Mouse (Mus musculus) lung, postnatal 10 days (tissue): ENCODE data around the gene Gm10300.
A peak's percentile ranks its signal among the peaks of the same experiment; 100 is the strongest.

Experiments used
- DNase-seq: peaks from one replicate; pipeline ENCODE4 v3.0.0; 2021

Gene Gm10300

GRCm38 (mm10) chr4:132051321-132052275 is 22.9 kb upstream of the Gm10300 start:
- DNase-seq: no peak

- DNase-seq: no peak
Observed at GRCm38 (mm10) chr4:132057311-132057710, 17.2 kb upstream of the Gm10300 start.

- DNase-seq: no peak
Observed at GRCm38 (mm10) chr4:132059541-132059940, 15.0 kb upstream of the Gm10300 start.

- DNase-seq: no peak
Observed at GRCm38 (mm10) chr4:132060040-132060832, 14.3 kb upstream of the Gm10300 start.

- no peak for DNase-seq
Observed at GRCm38 (mm10) chr4:132062289-132062688, 12.2 kb upstream of the Gm10300 start.

GRCm38 (mm10) chr4:132062934-132063884 is 11.3 kb upstream of the Gm10300 start:
- no peak for DNase-seq

GRCm38 (mm10) chr4:132064550-132064949 is 9.9 kb upstream of the Gm10300 start:
- no peak for DNase-seq

DNA sequence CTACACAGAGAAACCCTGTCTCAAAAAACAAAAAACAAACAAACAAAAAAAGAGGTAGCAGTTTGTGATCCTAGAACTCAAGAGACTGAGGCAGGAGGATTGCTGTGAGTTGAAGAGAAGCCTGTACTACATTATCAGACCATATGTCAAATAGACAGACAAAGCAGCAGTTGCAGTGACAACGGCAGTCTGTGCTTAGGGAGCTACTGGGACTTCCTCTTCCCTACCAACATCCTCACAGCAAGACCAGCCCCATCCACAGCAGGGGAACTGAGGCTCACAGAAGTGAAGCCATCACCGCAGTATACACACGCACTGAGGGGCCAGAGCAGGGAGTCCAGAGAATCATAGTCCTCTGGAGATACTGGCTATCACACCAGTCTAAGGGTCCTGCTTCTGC is 8.9 kb upstream of the Gm10300 start:
- DNase-seq: no peak

DNA sequence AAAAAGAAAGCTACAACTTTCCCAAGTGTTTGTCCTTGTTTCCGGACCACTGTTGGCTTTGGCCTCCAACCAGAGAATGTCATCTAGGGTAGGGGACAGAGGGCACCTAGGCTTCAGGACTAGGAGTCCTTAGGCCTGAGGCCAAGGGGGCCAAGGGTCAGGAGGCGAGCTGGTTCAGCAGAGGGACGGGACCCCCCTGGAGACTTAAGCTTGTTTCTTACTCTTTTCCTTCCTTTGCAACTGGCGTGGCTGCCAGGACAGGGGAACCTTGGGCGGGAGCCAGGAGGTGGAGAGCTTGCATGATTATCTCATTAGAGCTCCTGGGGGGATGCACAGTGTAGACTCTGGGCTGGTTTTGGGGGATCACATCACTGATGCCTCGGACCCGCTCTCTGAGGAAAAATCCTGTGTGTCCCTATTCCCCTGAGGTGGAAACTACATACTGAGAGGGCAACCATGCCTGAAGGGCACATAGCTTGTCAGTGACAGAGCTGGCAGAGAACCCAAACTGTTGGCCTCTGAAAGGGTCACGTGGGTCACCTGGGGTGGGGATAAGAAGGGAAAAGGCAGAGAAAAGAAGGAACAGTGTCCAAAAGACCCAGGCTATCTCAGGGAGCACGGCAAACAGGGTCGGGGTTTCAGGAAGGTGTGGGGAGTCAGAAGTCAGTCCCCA is 8.3 kb upstream of the Gm10300 start:
- peak; percentile 43 for DNase-seq

DNA sequence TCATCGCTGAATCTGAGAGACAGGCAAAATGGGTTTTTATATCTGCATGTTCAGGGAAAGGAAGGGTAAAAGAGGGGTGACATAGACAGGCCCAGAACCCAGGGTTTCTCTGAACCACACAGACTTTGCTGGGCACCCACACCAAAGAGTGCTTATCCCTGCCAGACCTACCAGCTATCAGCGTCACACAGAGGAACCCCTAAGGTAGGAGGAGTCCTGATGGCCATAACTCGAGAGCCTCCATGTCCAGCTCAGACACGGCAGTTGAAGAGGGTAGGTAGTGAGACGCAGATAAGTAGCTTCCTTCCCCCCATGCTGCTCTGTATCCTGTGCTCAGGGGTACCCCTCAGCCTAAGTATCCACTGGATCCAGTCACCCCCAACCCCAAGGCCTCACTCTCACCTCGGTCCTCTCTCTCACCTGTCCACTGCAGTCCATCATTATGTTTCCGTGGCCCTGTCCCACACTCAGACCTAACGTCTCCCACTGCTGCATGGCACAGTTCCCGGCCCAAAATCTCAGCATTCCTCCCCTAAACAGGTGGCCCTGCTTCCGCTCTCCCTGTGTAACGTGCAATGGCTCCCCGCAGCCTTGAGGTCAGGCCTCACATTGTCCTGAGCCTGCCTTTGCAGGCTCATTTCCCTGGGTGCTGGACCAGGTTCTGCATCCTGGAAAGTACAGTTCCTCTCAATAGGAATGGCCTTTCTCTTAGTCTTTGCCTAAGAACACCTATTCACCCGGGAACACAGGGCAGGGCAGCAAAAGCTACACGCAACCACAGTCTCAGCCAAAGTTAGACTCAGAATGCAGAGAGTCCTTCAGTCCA is 7.2 kb upstream of the Gm10300 start:
- DNase-seq: no peak

GRCm38 (mm10) chr4:132067938-132068235 is 6.6 kb upstream of the Gm10300 start:
- no peak for DNase-seq

- DNase-seq: no peak
Observed at GRCm38 (mm10) chr4:132071674-132072073, 2.8 kb upstream of the Gm10300 start.

GRCm38 (mm10) chr4:132072156-132072555 is 2.3 kb upstream of the Gm10300 start:
- no peak for DNase-seq

- no peak for DNase-seq
Observed at GRCm38 (mm10) chr4:132072946-132073345, 1.6 kb upstream of the Gm10300 start.

GRCm38 (mm10) chr4:132074933-132075769 is 654 bp downstream of the Gm10300 start, which contains the start of gene Epb41:
Gene Epb41, minus strand, starts transcription at chr4:132075321.
- DNase-seq: peak; percentile 97

DNA sequence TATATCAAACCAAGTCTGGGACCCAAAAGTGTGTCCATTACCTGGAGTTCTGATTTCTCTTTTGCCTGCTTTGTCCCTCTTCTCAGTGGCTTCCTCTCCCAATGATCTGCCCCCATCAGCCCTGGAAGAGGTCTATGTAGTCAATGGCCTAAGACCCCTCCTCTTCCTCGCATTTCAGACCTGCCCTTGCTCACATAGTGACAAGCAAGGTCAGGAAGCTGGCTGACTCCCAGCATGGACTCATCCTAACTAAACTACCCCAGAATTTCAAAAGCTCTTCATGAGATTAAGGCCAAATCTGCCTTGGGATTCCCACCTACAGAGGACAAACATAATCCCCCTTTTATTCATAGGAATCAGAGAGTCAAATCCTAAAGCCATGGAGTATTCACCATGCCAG is 1.3 kb downstream of the Gm10300 start:
- no peak for DNase-seq

DNA sequence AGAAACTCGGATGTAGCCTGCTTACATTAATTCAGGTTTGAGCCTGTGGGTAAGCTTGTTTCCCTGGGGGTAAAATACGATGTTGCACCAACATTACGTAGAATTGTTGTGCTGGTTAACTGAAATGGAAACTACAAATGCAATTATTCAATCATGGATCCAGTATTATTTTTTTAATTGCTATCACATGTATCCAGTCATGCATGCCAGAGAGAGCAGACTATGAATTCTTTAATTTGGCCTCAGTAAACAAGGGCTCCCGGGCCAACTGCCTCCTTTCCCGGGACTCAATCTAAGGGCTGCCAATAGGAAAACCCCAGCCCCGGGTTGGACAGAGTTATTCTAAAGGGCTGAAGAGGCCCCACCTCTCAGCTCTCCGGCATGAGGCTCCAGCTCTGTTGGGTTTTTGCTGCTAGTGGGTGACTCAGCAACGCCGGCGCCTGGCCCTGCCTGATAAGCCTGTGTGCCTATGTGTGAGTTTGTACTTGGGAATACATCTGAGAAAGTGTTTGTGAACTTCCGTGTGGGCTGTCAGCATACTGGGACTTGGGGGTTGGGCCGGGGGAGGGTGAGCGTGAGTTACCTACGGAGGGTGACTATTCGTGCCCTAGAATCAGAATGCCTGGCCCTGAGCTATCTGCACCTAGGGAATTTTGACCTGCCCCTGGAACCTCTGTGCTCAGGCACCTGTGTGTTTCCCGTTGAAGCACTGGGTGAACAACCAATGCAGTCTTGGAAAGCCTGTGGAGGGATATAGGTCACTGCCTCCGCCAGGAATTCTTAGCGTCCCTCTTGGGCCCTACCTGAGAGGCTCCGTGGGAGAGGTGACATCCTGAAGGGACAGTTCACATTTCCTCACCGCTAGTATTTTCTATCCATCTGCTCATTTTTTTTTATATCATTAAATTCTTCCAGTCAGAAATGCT is 2.2 kb downstream of the Gm10300 start:
- DNase-seq: peak; percentile 66

DNA sequence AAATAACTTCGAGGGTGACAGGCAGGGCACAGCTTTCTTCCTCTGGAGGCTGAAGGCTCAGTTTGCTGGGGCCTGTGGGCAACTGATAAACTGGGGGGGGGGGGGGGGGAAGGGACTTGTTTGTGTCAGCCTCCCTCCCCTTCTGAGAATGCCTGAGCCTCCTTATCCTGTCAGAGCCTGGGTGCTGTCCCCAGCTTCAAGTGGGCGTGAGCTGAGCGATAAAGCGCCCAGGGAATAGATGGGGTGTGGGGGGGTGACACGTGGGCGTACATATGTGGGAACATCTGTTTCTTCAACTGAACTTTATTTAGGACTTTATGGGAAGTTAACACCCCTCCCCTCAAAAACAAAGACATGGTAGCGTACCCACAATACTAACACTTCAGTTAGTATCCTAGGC is 2.9 kb downstream of the Gm10300 start:
- DNase-seq: no peak

DNA sequence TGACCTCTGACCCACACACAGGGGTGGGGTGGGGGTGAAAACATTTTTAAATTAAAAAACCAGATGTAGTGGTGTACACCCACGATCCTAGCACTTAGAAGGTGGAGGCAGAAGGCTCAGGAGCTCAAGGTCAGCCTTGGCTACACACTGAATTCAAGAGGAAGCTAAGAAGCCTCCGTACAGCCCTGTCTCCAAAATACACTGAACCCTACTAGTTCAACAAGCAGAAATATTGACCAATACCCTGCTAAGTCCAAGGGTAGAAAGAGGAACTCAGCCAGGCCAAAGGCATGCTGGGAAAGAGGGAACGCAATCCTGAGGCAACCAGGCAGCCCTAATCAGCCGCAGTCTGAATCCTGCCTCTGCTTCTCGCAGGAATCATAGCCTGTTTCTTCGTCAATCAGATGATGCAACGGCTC is 3.8 kb downstream of the Gm10300 start:
- DNase-seq: peak; percentile 38
